Mouse (Mus musculus): ENCODE measurements around the gene Ipo7. TPM values are rescaled to one million over a fixed set of nuclear protein-coding genes. Genes with fewer than 3 reads are reported as not detected.
"Not testable (repeated sequence)": the region's sequence is repeated elsewhere in the genome, so short reads cannot be mapped to it uniquely, and the experiment has no call there.

Gene Ipo7
- polyA plus RNA-seq, 1 experiment, result 25.6 TPM

- DNase-seq, result peak; percentile 99
- peak overlapping the region; percentile 49 for H3K4me3 ChIP-seq (ENCODE audit: control insufficient read depth, insufficient read depth, low read length)
- H3K27me3 ChIP-seq (ENCODE audit: control insufficient read depth, insufficient read depth, low read length), result no peaks in the 10 kb centered on the region
- no peak overlapping the region for H3K27ac ChIP-seq (ENCODE audit: control insufficient read depth, insufficient read depth, low read length)
- peak; percentile 41; the same call in 1 of the 2 replicates for TF ChIP-seq POLR2A (IDR thresholded peaks at IDR 0.05; ENCODE audit: control insufficient read depth, extremely low read depth, insufficient read depth, low read length, poor library complexity)
- TF ChIP-seq CTCF (IDR thresholded peaks at IDR 0.05; ENCODE audit: borderline replicate concordance, control insufficient read depth, extremely low read depth, insufficient read depth, low read length, poor library complexity), result peak; percentile 44; the same call in 1 of the 2 replicates
- under 1% methylated on average over 43 of the region's 43 CpGs for WGBS
- no peaks in the 10 kb centered on the region for H3K4me1 ChIP-seq (replicated peaks; ENCODE audit: control insufficient read depth, insufficient read depth, low read length)
- no peaks in the 10 kb centered on the region; the same call in 1 of the 2 replicates for H3K36me3 ChIP-seq (ENCODE audit: control insufficient read depth, insufficient read depth, low read length)
Measured at GRCm38 (mm10) chr7:109986133-109986669, 31.9 kb upstream of the Ipo7 start.

- H3K36me3 ChIP-seq (ENCODE audit: control insufficient read depth, insufficient read depth, low read length); H3K27ac ChIP-seq (ENCODE audit: control insufficient read depth, insufficient read depth, low read length); H3K27me3 ChIP-seq (ENCODE audit: control insufficient read depth, insufficient read depth, low read length); H3K4me1 ChIP-seq (replicated peaks; ENCODE audit: control insufficient read depth, insufficient read depth, low read length): not testable (repeated sequence)
- 36% methylated on average over 6 of the region's 6 CpGs for WGBS
- peak; percentile 11 for DNase-seq
- peak within 1 kb of the TSS; percentile 49 for H3K4me3 ChIP-seq (ENCODE audit: control insufficient read depth, insufficient read depth, low read length)
Measured at GRCm38 (mm10) chr7:109986775-109987174, 31.3 kb upstream of the Ipo7 start, which contains the start of gene Tmem41b. TSS of gene Tmem41b (minus strand) at chr7:109986929.

- DNase-seq, result no peak
- H3K36me3 ChIP-seq (ENCODE audit: control insufficient read depth, insufficient read depth, low read length), result no peaks in the 10 kb centered on the region
- H3K27ac ChIP-seq (ENCODE audit: control insufficient read depth, insufficient read depth, low read length), result no peak overlapping the region
- no peak for TF ChIP-seq POLR2A (IDR thresholded peaks at IDR 0.05; ENCODE audit: control insufficient read depth, extremely low read depth, insufficient read depth, low read length, poor library complexity)
- TF ChIP-seq CTCF (IDR thresholded peaks at IDR 0.05; ENCODE audit: borderline replicate concordance, control insufficient read depth, extremely low read depth, insufficient read depth, low read length, poor library complexity), result no peak
- WGBS, result 97% methylated on average over 1 of the region's 1 CpGs
- H3K4me3 ChIP-seq (ENCODE audit: control insufficient read depth, insufficient read depth, low read length), result no peak overlapping the region
- no peaks in the 10 kb centered on the region for H3K4me1 ChIP-seq (replicated peaks; ENCODE audit: control insufficient read depth, insufficient read depth, low read length)
- H3K27me3 ChIP-seq (ENCODE audit: control insufficient read depth, insufficient read depth, low read length), result no peaks in the 10 kb centered on the region
Measured at GRCm38 (mm10) chr7:109991286-109991685, 26.8 kb upstream of the Ipo7 start.

- no peak overlapping the region for H3K27ac ChIP-seq (ENCODE audit: control insufficient read depth, insufficient read depth, low read length)
- DNase-seq, result no peak
- 67% methylated on average over 2 of the region's 2 CpGs for WGBS
- TF ChIP-seq CTCF (IDR thresholded peaks at IDR 0.05; ENCODE audit: borderline replicate concordance, control insufficient read depth, extremely low read depth, insufficient read depth, low read length, poor library complexity), result no peak
- TF ChIP-seq POLR2A (IDR thresholded peaks at IDR 0.05; ENCODE audit: control insufficient read depth, extremely low read depth, insufficient read depth, low read length, poor library complexity), result no peak
- H3K4me1 ChIP-seq (replicated peaks; ENCODE audit: control insufficient read depth, insufficient read depth, low read length), result no peaks in the 10 kb centered on the region
- no peaks in the 10 kb centered on the region for H3K36me3 ChIP-seq (ENCODE audit: control insufficient read depth, insufficient read depth, low read length)
- H3K27me3 ChIP-seq (ENCODE audit: control insufficient read depth, insufficient read depth, low read length), result no peaks in the 10 kb centered on the region
- H3K4me3 ChIP-seq (ENCODE audit: control insufficient read depth, insufficient read depth, low read length), result no peak overlapping the region
Measured at GRCm38 (mm10) chr7:109993157-109993959, 24.7 kb upstream of the Ipo7 start.

GRCm38 (mm10) chr7:109998388-109998787 lies 19.7 kb upstream of the Ipo7 start:
- H3K27me3 ChIP-seq (ENCODE audit: control insufficient read depth, insufficient read depth, low read length), result no peaks in the 10 kb centered on the region
- no peak overlapping the region for H3K27ac ChIP-seq (ENCODE audit: control insufficient read depth, insufficient read depth, low read length)
- DNase-seq, result no peak
- no peaks in the 10 kb centered on the region for H3K4me1 ChIP-seq (replicated peaks; ENCODE audit: control insufficient read depth, insufficient read depth, low read length)
- H3K36me3 ChIP-seq (ENCODE audit: control insufficient read depth, insufficient read depth, low read length), result no peaks in the 10 kb centered on the region
- 93% methylated on average over 4 of the region's 4 CpGs for WGBS
- TF ChIP-seq CTCF (IDR thresholded peaks at IDR 0.05; ENCODE audit: borderline replicate concordance, control insufficient read depth, extremely low read depth, insufficient read depth, low read length, poor library complexity), result no peak
- TF ChIP-seq POLR2A (IDR thresholded peaks at IDR 0.05; ENCODE audit: control insufficient read depth, extremely low read depth, insufficient read depth, low read length, poor library complexity), result no peak
- no peak overlapping the region for H3K4me3 ChIP-seq (ENCODE audit: control insufficient read depth, insufficient read depth, low read length)

GRCm38 (mm10) chr7:110002092-110002491 lies 16.0 kb upstream of the Ipo7 start:
- Histone ChIP-seq H3K36me3 (ENCODE audit: control insufficient read depth, insufficient read depth, low read length) (no peaks in the 10 kb centered on the region), H3K4me1 (replicated peaks; ENCODE audit: control insufficient read depth, insufficient read depth, low read length) (no peaks in the 10 kb centered on the region), H3K4me3 (ENCODE audit: control insufficient read depth, insufficient read depth, low read length) (no peak overlapping the region), H3K27me3 (ENCODE audit: control insufficient read depth, insufficient read depth, low read length) (no peaks in the 10 kb centered on the region), H3K27ac (ENCODE audit: control insufficient read depth, insufficient read depth, low read length) (no peak overlapping the region)
- TF ChIP-seq CTCF (IDR thresholded peaks at IDR 0.05; ENCODE audit: borderline replicate concordance, control insufficient read depth, extremely low read depth, insufficient read depth, low read length, poor library complexity), result no peak
- TF ChIP-seq POLR2A (IDR thresholded peaks at IDR 0.05; ENCODE audit: control insufficient read depth, extremely low read depth, insufficient read depth, low read length, poor library complexity), result no peak
- DNase-seq, result no peak
